Mouse (Mus musculus) spleen, adult 2 months (tissue): ENCODE data around the gene Myl4.

ENCODE experiments used
- CTCF ChIP-seq: fragments of 200-500 bp; IDR thresholded peaks from 2 replicates; pipeline ENCODE4 v1.5.1; 2011; ENCODE audit warnings: mild to moderate bottlenecking, inconsistent platforms; ENCODE audit not compliant: insufficient read depth, insufficient read length, insufficient replicate concordance; ENCODE audit errors: extremely low read depth
- POLR2A ChIP-seq: fragments of 200-500 bp; IDR thresholded peaks from 2 replicates; pipeline ENCODE4 v1.6.1; 2011; ENCODE audit warnings: low read depth, low read length, inconsistent platforms

DNA sequence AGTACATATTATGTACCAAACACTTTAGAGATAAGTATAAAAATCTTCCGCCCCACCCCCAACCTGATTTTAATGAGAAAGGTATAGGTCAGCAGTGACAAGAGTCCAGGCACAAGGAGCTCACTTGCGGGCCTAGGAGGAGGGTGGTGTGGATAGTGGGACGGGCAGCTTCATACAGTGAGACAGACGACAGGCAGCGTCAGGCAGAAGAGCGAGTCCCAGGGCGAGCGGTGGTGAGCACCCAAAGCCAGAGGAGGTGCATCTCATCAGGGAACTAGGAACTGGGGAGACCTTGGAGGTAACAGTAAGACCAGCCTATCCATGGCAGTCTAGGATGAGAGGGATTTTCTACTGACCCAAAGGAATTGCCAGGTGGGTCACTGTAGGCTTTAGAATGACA is 29.1 kb downstream of the Myl4 start:
- no peak for TF ChIP-seq POLR2A
- TF ChIP-seq CTCF = no peak
